Mouse (Mus musculus): ENCODE measurements around the gene Wdfy4. TPM values are rescaled to one million over a fixed set of nuclear protein-coding genes. Genes with fewer than 3 reads are reported as not detected.

Gene Wdfy4
- total and polyA plus RNA-seq, 3 experiments: under 0.01 TPM; not detected in 2

GRCm38 (mm10) chr14:33215163-33215562 is 29.9 kb upstream of the Wdfy4 start:
- H3K27me3 ChIP-seq (ENCODE audit: insufficient read depth, low read length): no peaks in the 10 kb centered on the region
- TF ChIP-seq POLR2AphosphoS5 (IDR thresholded peaks at IDR 0.05; ENCODE audit: insufficient replicate concordance, low read depth, low read length) (no peak), TAL1 (conservative IDR thresholded peaks at IDR 0.05; ENCODE audit: low read depth, low read length) (no peak), GATA1 (IDR thresholded peaks at IDR 0.05; ENCODE audit: borderline replicate concordance, low read length) (no peak), CTCF (IDR thresholded peaks at IDR 0.05; ENCODE audit: low read depth, low read length) (no peak), GATA2 (IDR thresholded peaks at IDR 0.05; ENCODE audit: borderline replicate concordance, low read depth, low read length) (no peak)
- no peaks in the 10 kb centered on the region for H3K4me1 ChIP-seq (ENCODE audit: insufficient read depth, low read depth, low read length)
- ATAC-seq (ENCODE audit: extremely low read depth, insufficient number of reproducible peaks, low FRiP score, poor library complexity, severe bottlenecking) (no peak), DNase-seq (ENCODE audit: low spot score) (no peak)
- H3K9me3 ChIP-seq (replicated peaks): peaks cover 44% of the 10 kb centered on the region
- no peak overlapping the region for H3K4me3 ChIP-seq (ENCODE audit: low read depth, low read length)
- no peaks in the 10 kb centered on the region for H3K36me3 ChIP-seq (replicated peaks)

GRCm38 (mm10) chr14:33214767-33215128 is 29.4 kb upstream of the Wdfy4 start:
- DNase-seq (ENCODE audit: low spot score) (no peak), ATAC-seq (ENCODE audit: extremely low read depth, insufficient number of reproducible peaks, low FRiP score, poor library complexity, severe bottlenecking) (no peak)
- Histone ChIP-seq H3K36me3 (replicated peaks) (no peaks in the 10 kb centered on the region), H3K27me3 (ENCODE audit: insufficient read depth, low read length) (no peaks in the 10 kb centered on the region), H3K4me1 (ENCODE audit: insufficient read depth, low read depth, low read length) (no peaks in the 10 kb centered on the region), H3K4me3 (ENCODE audit: low read depth, low read length) (no peak overlapping the region), H3K9me3 (replicated peaks) (peaks cover 47% of the 10 kb centered on the region)
- TF ChIP-seq TAL1 (conservative IDR thresholded peaks at IDR 0.05; ENCODE audit: low read depth, low read length): no peak
- no peak for TF ChIP-seq POLR2AphosphoS5 (IDR thresholded peaks at IDR 0.05; ENCODE audit: insufficient replicate concordance, low read depth, low read length)
- no peak for TF ChIP-seq GATA1 (IDR thresholded peaks at IDR 0.05; ENCODE audit: borderline replicate concordance, low read length)
- no peak for TF ChIP-seq GATA2 (IDR thresholded peaks at IDR 0.05; ENCODE audit: borderline replicate concordance, low read depth, low read length)

- ATAC-seq (ENCODE audit: extremely low read depth, insufficient number of reproducible peaks, low FRiP score, poor library complexity, severe bottlenecking) (no peak), DNase-seq (ENCODE audit: low spot score) (no peak)
- peaks cover 51% of the 10 kb centered on the region for H3K9me3 ChIP-seq (replicated peaks)
- no peaks in the 10 kb centered on the region for H3K36me3 ChIP-seq (replicated peaks)
- H3K4me1 ChIP-seq (ENCODE audit: insufficient read depth, low read depth, low read length): no peaks in the 10 kb centered on the region
- no peaks in the 10 kb centered on the region for H3K27me3 ChIP-seq (ENCODE audit: insufficient read depth, low read length)
- no peak within 1 kb of the TSS; the same call in 1 of the 2 replicates for H3K4me3 ChIP-seq (ENCODE audit: low read depth, low read length)
- no peak for TF ChIP-seq TAL1 (conservative IDR thresholded peaks at IDR 0.05; ENCODE audit: low read depth, low read length)
- TF ChIP-seq GATA1 (IDR thresholded peaks at IDR 0.05; ENCODE audit: borderline replicate concordance, low read length): no peak
Observed at GRCm38 (mm10) chr14:33213823-33214766, 28.8 kb upstream of the Wdfy4 start, which contains the start of gene Arhgap22. Gene Arhgap22, plus strand, starts transcription at chr14:33214026.

GRCm38 (mm10) chr14:33212958-33213309 is 27.6 kb upstream of the Wdfy4 start:
- no peak overlapping the region for H3K4me3 ChIP-seq (ENCODE audit: low read depth, low read length)
- H3K36me3 ChIP-seq (replicated peaks): no peaks in the 10 kb centered on the region
- peaks cover 50% of the 10 kb centered on the region for H3K9me3 ChIP-seq (replicated peaks)
- no peaks in the 10 kb centered on the region for H3K4me1 ChIP-seq (ENCODE audit: insufficient read depth, low read depth, low read length)
- TF ChIP-seq POLR2AphosphoS5 (IDR thresholded peaks at IDR 0.05; ENCODE audit: insufficient replicate concordance, low read depth, low read length): no peak
- no peak for TF ChIP-seq GATA1 (IDR thresholded peaks at IDR 0.05; ENCODE audit: borderline replicate concordance, low read length)
- TF ChIP-seq GATA2 (IDR thresholded peaks at IDR 0.05; ENCODE audit: borderline replicate concordance, low read depth, low read length): no peak
- TF ChIP-seq CTCF (IDR thresholded peaks at IDR 0.05; ENCODE audit: low read depth, low read length): no peak
- no peak for TF ChIP-seq TAL1 (conservative IDR thresholded peaks at IDR 0.05; ENCODE audit: low read depth, low read length)
- DNase-seq (ENCODE audit: low spot score) (no peak), ATAC-seq (ENCODE audit: extremely low read depth, insufficient number of reproducible peaks, low FRiP score, poor library complexity, severe bottlenecking) (no peak)
- no peaks in the 10 kb centered on the region for H3K27me3 ChIP-seq (ENCODE audit: insufficient read depth, low read length)

DNA sequence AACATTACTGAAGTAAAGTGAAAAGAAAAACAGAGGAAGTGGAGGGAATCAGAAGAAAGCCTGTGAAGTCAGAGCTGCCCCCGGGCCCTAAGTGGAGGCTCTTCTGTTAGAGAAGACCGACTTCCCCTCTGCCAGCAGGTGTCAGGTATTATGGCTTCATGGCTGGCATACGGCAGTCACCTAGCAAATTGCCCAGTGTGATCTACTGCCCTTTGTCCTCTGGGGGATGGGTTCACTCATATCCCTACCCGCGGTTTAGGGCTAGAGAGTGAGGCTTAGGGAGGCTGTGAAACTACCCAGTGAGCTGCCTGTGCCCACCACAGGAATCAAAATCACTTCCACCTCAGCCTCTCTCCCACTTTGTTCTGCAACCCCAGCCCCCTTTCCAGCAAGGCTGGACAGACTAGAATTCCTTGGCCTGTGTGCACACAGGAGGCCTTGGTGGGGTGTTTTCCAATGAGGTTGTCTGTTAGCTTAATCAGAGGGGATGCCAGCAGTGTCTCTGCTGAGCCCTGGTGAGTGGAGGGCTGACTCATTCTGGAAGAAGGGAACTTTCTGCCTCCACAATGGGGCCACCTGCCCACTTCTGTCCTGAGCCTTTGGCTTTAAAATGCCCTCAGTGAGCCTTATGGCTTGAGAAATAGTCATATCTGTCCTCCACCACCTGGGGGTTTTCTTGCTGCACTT is 27.1 kb upstream of the Wdfy4 start:
- no peak for ATAC-seq (ENCODE audit: extremely low read depth, insufficient number of reproducible peaks, low FRiP score, poor library complexity, severe bottlenecking)
- Histone ChIP-seq H3K4me1 (ENCODE audit: insufficient read depth, low read depth, low read length) (no peaks in the 10 kb centered on the region), H3K9me3 (replicated peaks) (peaks cover 49% of the 10 kb centered on the region), H3K4me3 (ENCODE audit: low read depth, low read length) (no peak overlapping the region), H3K36me3 (replicated peaks) (no peaks in the 10 kb centered on the region), H3K27me3 (ENCODE audit: insufficient read depth, low read length) (no peaks in the 10 kb centered on the region)
- no peak for DNase-seq (ENCODE audit: low spot score)
- no peak for TF ChIP-seq GATA2 (IDR thresholded peaks at IDR 0.05; ENCODE audit: borderline replicate concordance, low read depth, low read length)
- no peak for TF ChIP-seq CTCF (IDR thresholded peaks at IDR 0.05; ENCODE audit: low read depth, low read length)
- no peak for TF ChIP-seq TAL1 (conservative IDR thresholded peaks at IDR 0.05; ENCODE audit: low read depth, low read length)
- TF ChIP-seq GATA1 (IDR thresholded peaks at IDR 0.05; ENCODE audit: borderline replicate concordance, low read length): no peak
- no peak for TF ChIP-seq POLR2AphosphoS5 (IDR thresholded peaks at IDR 0.05; ENCODE audit: insufficient replicate concordance, low read depth, low read length)

DNA sequence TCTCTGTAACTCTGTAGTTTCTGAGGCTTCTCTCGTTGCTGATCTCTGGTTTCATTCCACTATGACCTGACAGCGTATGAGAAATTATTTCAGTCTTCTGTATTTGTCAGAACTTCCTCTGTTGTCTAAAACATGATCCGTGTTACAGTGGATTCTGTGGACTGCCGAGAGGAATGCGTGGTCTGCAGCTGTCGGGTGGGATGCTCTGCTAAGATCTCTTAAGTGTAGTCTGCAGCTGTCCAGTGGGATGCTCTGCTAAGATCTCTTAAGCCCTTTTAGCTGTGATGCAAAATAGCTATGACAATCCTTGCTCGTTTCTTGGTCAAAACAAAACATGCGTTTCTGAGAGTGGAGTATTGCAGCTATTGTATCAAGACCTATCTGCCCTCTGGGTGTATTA is 25.5 kb upstream of the Wdfy4 start:
- no peaks in the 10 kb centered on the region for H3K27me3 ChIP-seq (ENCODE audit: insufficient read depth, low read length)
- no peak for DNase-seq (ENCODE audit: low spot score)
- H3K36me3 ChIP-seq (replicated peaks): no peaks in the 10 kb centered on the region
- H3K9me3 ChIP-seq (replicated peaks): peaks cover 46% of the 10 kb centered on the region
- no peak overlapping the region for H3K4me3 ChIP-seq (ENCODE audit: low read depth, low read length)
- TF ChIP-seq GATA2 (IDR thresholded peaks at IDR 0.05; ENCODE audit: borderline replicate concordance, low read depth, low read length) (no peak), CTCF (IDR thresholded peaks at IDR 0.05; ENCODE audit: low read depth, low read length) (no peak), TAL1 (conservative IDR thresholded peaks at IDR 0.05; ENCODE audit: low read depth, low read length) (no peak), POLR2AphosphoS5 (IDR thresholded peaks at IDR 0.05; ENCODE audit: insufficient replicate concordance, low read depth, low read length) (no peak)
- H3K4me1 ChIP-seq (ENCODE audit: insufficient read depth, low read depth, low read length): no peaks in the 10 kb centered on the region
- ATAC-seq (ENCODE audit: extremely low read depth, insufficient number of reproducible peaks, low FRiP score, poor library complexity, severe bottlenecking): no peak

Measured in G1E (cell line).